Mouse (Mus musculus) kidney, adult 2 months (tissue): Measurements from ENCODE around the gene Mrps18a. TPM values are rescaled to one million over a fixed set of nuclear protein-coding genes. Genes with fewer than 3 reads are reported as not detected.

Experiments
- DNase-seq: peaks from one replicate; pipeline ENCODE4 v3.0.0; 2021
- H3K27ac ChIP-seq: fragments of 200-500 bp; 2 replicates; pipeline ENCODE4 v1.5.1; 2012; ENCODE audit warnings: low read depth, low read length, control low read depth, inconsistent platforms; ENCODE audit not compliant: insufficient read depth
- H3K27me3 ChIP-seq: fragments of 200-500 bp; replicated peaks from 2 replicates; pipeline ENCODE4 v1.6.1; 2012; ENCODE audit warnings: mild to moderate bottlenecking, moderate library complexity, low read length, inconsistent platforms; ENCODE audit not compliant: control insufficient read depth, insufficient read depth
- H3K36me3 ChIP-seq: fragments of 200-500 bp; 2 replicates; pipeline ENCODE4 v1.6.1; 2012; ENCODE audit warnings: mild to moderate bottlenecking, moderate library complexity, low read length, inconsistent platforms; ENCODE audit not compliant: control insufficient read depth, insufficient read depth
- H3K4me1 ChIP-seq: fragments of 200-500 bp; 2 replicates; pipeline ENCODE4 v1.6.1; 2011; ENCODE audit warnings: low read length; ENCODE audit not compliant: control insufficient read depth, insufficient read depth
- H3K4me3 ChIP-seq: fragments of 200-500 bp; 2 replicates; pipeline ENCODE4 v1.5.1; 2011; ENCODE audit warnings: mild to moderate bottlenecking, low read depth, low read length, control low read depth; ENCODE audit not compliant: insufficient read depth
- CTCF ChIP-seq: fragments of 200-500 bp; conservative IDR thresholded peaks from 2 replicates; pipeline ENCODE4 v1.5.1; 2011; ENCODE audit warnings: low read depth, mild to moderate bottlenecking, control low read depth, low read length, moderate library complexity, mixed read lengths; ENCODE audit not compliant: insufficient read depth, insufficient read length
- POLR2A ChIP-seq: fragments of 200-500 bp; IDR thresholded peaks from one replicate; pipeline ENCODE4 v1.6.1; 2011; ENCODE audit warnings: low read depth, low read length, control low read depth
- WGBS: fragments of 180-500 bp; shearing (Covaris S2); methylation state at CpG from one replicate; pipeline ENCODE4 v1.1.7; 2018; 5-methylcytosine and 5-hydroxymethylcytosine counted together
- polyA plus RNA-seq: library from polyadenylated mRNA; depleted of rRNA; stranded (reverse); fragments of >200 nt; gene quantifications from 2 replicates; pipeline ENCODE4 v1.2.3, GENCODE M21; 2012; rRNA removed

Mrps18a gene
- 94.6 and 120 TPM in 2 replicates for polyA plus RNA-seq

DNA sequence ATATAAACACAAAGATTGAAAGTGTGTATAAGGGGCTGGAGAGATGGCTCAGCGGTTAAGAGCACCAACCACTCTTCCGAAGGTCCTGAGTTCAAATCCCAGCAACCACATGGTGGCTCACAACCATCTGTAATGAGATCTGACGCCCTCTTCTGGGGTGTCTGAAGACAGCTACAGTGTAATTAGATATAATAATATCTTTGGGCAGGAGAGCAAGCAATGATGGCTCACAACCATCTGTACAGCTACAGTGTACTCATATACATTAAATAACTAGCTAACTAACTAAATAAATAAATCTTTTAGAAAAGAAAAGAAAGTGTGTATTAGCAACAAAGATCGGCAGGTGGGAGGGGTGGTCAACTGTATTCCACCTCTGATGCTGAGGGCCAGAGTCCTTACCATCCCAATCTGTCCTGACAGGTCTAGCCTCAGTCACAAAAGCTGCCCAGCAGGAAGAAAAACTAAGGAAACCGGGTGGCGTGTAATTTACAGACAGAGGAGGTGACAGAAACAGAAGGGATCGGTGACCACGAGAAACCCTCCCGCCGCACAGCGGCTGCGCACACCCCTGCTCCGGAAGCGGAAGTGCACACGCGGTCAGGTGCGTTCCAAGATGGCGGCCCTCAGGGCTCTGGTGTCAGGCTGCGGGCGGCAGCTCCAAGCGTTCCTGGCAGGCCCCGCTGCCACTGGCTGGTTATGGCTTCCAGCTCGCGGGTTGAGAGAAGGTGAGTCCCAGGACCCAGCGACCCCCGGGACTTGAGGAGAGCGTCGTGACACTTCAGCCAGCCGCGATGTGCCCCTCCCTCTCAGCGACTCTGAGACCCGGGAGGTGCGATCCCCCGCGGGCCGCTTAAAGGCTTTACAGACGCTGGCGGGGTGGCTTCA is at the start of gene Mrps18a:
Gene Mrps18a (plus strand): TSS at position 585 of the 888 bp plus-strand sequence.
- Histone ChIP-seq H3K27ac (no peak within 1 kb of the TSS), H3K4me3 (peak within 1 kb of the TSS; percentile 64), H3K27me3 (no peaks in the 10 kb centered on the region), H3K4me1 (no peaks in the 10 kb centered on the region), H3K36me3 (no peaks in the 10 kb centered on the region)
- WGBS, result 6% methylated on average over 38 of the region's 38 CpGs
- TF ChIP-seq CTCF (no peak), POLR2A (peak; percentile 70)
- peak; percentile 89 for DNase-seq

DNA sequence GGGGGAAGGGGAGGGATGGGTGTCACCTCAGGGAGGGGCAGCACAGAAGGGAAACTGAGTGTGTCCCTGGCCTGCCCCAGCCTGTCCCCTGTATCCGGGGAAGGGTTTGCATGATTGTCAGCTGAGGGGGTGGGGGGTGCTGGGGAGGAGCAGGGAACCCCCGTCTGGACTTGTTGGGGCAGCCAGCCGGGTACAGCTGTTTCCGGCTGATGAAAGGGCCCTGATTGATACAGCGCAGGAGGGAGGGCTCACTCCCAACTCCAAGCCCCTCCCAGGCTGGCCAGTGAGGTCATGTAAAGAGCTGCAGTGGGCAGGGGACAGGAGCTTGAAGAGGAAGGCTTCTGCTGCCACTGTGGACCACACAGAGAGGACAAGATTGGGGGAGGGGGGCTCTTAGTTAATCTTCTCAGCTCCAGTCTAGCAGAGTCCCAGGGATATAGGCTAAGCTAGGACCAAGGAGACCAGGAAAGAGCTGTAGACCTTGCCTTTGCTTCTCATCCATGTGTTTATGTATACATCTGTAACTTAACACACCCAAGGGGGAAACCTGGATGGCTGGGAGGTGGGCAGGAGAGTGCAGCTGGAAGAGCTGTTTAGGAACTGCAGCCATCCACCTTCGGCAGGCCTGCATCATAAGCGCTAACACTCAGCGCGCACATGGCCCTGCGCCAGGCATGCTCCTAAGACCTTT is 47.4 kb upstream of the Mrps18a start:
- no peak overlapping the region for H3K27ac ChIP-seq

DNA sequence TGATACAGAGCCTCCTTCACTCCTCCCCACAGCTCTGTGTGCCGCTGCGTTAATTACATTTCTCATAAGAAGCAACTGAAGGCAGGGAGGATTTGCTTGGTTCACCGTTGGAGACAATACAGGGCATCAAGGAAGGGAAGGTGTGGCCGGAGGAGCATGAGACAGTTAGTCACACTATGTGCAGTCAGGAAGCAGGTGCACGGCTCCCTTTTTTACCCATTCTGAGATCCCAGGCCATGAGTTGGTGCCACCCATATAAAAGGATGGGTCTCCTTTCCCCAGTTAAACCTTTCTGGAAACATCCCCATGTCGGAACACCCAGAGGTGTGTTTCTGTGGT is 46.8 kb upstream of the Mrps18a start:
- WGBS, result 32% methylated on average over 6 of the region's 6 CpGs
- no peak for DNase-seq
- Histone ChIP-seq H3K27me3 (no peaks in the 10 kb centered on the region), H3K4me1 (peaks cover 7% of the 10 kb centered on the region; the same call in 1 of the 2 replicates), H3K4me3 (no peak overlapping the region), H3K27ac (no peak overlapping the region), H3K36me3 (no peaks in the 10 kb centered on the region)
- no peak for TF ChIP-seq POLR2A
- no peak for TF ChIP-seq CTCF

More for the DNA sequence above, 47.4 kb upstream of the Mrps18a start:
- Histone ChIP-seq H3K27me3 (no peaks in the 10 kb centered on the region), H3K4me1 (peaks cover 7% of the 10 kb centered on the region; the same call in 1 of the 2 replicates), H3K36me3 (no peaks in the 10 kb centered on the region), H3K4me3 (no peak overlapping the region)
- peak; percentile 48 for DNase-seq
- 23% methylated on average over 10 of the region's 10 CpGs for WGBS
- TF ChIP-seq CTCF, result no peak

DNA sequence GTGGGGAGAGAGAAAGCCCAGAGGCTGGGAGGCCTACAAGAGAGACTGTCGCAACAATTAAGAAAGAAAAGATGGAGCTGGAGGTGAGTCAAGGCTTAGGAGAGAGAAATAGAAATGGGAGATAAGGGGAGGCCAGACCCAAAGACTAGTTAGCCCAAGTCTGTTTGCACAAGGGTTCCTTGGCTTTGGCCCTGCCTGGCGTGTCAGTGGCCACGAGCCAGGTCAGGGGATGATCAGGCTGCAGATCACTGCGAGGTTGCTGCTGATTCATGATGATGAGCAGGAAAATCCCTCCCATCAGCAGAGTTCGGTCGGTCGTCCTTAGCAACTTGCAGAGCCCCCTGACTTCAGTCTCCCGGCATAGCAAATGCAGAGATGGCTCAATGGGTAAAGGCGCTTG is 40.7 kb upstream of the Mrps18a start:
- H3K4me3 ChIP-seq, result no peak overlapping the region
- no peaks in the 10 kb centered on the region for H3K4me1 ChIP-seq
- no peak overlapping the region for H3K27ac ChIP-seq
- H3K27me3 ChIP-seq, result no peaks in the 10 kb centered on the region
- DNase-seq, result no peak
- H3K36me3 ChIP-seq, result no peaks in the 10 kb centered on the region
- WGBS, result 78% methylated on average over 9 of the region's 9 CpGs
- TF ChIP-seq CTCF, result no peak
- no peak for TF ChIP-seq POLR2A

DNA sequence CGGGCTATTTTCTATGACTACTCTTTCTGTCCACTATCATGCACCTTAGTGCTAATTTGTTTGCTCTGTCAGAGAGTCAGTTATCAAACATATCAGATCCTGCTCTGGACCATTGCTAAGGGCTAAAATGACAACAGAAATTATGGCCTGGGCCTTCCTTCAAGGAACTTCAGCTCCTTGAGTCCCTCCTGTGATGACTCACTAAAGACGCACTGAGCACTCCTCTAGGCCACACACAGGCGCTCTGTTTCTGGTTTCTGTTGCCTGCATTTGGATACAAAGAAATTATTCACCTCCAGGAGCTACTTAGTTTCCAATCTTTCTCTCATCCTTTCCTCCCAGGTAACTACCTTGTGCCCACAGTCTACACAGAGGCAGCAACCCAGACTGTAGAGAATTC is 39.3 kb upstream of the Mrps18a start:
- TF ChIP-seq POLR2A (no peak), CTCF (no peak)
- Histone ChIP-seq H3K27me3 (no peaks in the 10 kb centered on the region), H3K4me3 (no peak overlapping the region), H3K36me3 (no peaks in the 10 kb centered on the region), H3K4me1 (no peaks in the 10 kb centered on the region), H3K27ac (no peak overlapping the region)
- DNase-seq, result no peak
- WGBS, result 92% methylated on average over 3 of the region's 3 CpGs

DNA sequence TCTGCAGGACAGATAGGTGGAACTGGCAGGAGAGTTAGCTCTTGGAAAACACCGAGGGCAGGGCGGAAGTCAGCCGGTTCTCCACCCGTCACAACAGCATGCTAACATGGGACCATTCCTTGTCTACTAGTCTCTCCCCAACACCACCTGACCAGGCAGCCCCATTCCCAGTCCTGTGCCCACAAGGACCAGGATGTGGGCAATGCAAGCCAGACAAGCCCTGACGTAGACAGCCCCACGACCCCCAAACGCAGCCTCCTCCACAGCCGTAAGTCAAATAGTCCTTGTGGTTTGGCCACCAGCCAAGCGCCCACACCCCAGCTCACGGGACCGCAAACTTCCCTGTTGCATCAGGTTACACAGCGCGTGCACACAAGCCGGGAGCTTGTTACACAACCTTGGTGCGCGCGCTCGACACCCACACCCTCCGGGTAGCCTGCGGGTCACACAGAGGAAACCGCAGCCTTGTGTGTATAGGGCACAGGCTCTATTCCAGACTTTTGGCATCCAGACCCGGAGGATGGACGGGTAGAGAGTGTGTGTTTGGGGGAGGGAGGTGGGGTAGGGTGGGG is 37.0 kb upstream of the Mrps18a start:
- no peaks in the 10 kb centered on the region for H3K36me3 ChIP-seq
- no peak overlapping the region for H3K27ac ChIP-seq
- H3K4me1 ChIP-seq, result no peaks in the 10 kb centered on the region
- TF ChIP-seq CTCF (no peak), POLR2A (no peak)
- peak; percentile 68 for DNase-seq
- WGBS, result 8% methylated on average over 23 of the region's 23 CpGs
- no peak overlapping the region for H3K4me3 ChIP-seq
- H3K27me3 ChIP-seq, result no peaks in the 10 kb centered on the region
